Mouse (Mus musculus): Measurements from ENCODE around the gene Cul3. TPM values are rescaled to one million over a fixed set of nuclear protein-coding genes. Genes with fewer than 3 reads are reported as not detected.

The Cul3 gene
- total and polyA plus RNA-seq, 3 experiments: 65.5 to 237 (median 176) TPM

DNA sequence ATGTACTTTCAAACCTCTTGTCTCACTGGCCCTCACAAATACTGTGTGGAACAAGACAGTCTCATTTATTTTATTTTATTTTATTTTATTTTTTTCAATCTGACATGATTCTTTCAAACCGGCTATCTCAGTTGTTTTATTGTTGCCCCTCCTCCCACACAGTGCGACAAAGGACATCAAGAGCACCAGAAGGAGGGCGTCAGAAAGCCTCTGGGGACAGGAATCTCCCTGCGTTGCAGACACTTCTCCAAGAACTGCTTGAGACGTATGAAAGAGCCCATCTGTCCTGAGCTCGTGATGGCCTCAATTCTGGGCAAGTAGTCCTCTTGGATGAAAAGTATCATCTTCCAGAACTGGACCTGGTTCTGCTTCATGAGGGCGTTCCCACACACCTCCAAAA, 42.6 kb upstream of the Cul3 start:
- no peak for DNase-seq (ENCODE audit: extremely low read depth)
- Histone ChIP-seq H3K4me2 (ENCODE audit: insufficient read depth, low read depth, poor library complexity, severe bottlenecking) (no peak overlapping the region), H3K79me2 (replicated peaks; ENCODE audit: control insufficient read depth, extremely low read depth, insufficient read depth, poor library complexity, severe bottlenecking) (no peaks in the 10 kb centered on the region), H3K4me1 (ENCODE audit: control insufficient read depth in 1 of 2, insufficient read depth in 2 of 2) (peaks cover 2 to 21% of the 10 kb centered on the region in 2 experiments; a peak in 3 of 4 replicates), H3K36me3 (replicated peaks in 1 of 2; ENCODE audit: control insufficient read depth in 1 of 2, insufficient read depth in 1 of 2, low read length in 1 of 2) (no peaks in the 10 kb centered on the region), H3K9ac (ENCODE audit: insufficient read depth, low read depth) (no peak overlapping the region), H3K4me3 (replicated peaks in 1 of 3; ENCODE audit: low read depth in 2 of 3, low read length in 2 of 3, poor library complexity in 1 of 3) (no peak overlapping the region), H3K27ac (ENCODE audit: insufficient read depth, low read depth) (no peak overlapping the region), H3K9me3 (replicated peaks; ENCODE audit: low read length) (no peaks in the 10 kb centered on the region), H3K27me3 (replicated peaks) (no peaks in the 10 kb centered on the region)
- dilution Hi-C loops (cut with MboI; ENCODE audit: extremely low pct_ligation_motif_present, extremely low pct_unique_long_range_greater_than_20kb, low sequenced_read_pairs) (no loop called here), in situ Hi-C loops (cut with MboI; ENCODE audit: low pct_ligation_motif_present, low pct_unique_long_range_greater_than_20kb, low sequenced_read_pairs) (no loop called here)
- TF ChIP-seq SIN3A (IDR thresholded peaks at IDR 0.05; ENCODE audit: low read length) (no peak), MAFK (IDR thresholded peaks at IDR 0.05; ENCODE audit: insufficient replicate concordance, low read length) (no peak), JUND (conservative IDR thresholded peaks at IDR 0.05; ENCODE audit: low read depth, low read length) (no peak)

DNA sequence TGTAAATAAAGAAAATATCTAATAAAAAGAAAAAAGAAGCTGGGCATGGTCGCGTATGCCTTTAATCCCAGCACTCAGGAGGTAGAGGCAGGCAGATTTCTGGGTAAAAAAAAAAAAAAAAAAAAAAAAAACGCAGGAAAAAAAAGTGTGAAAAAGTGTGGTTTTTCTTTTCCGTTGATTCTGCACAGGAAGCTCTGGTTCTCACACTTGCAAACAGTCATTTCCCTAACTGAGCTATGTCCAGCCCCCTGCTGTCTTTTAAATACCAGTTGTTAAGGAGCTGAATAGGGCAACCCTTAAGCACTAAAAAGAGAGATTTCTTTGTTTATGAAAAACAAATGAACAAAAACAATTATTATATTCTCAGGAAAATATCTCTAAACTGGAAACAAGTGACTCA, 41.0 kb upstream of the Cul3 start:
- Histone ChIP-seq H3K4me3 (replicated peaks in 1 of 3; ENCODE audit: low read depth in 2 of 3, low read length in 2 of 3, poor library complexity in 1 of 3) (no peak overlapping the region), H3K4me2 (ENCODE audit: insufficient read depth, low read depth, poor library complexity, severe bottlenecking) (no peak overlapping the region), H3K79me2 (replicated peaks; ENCODE audit: control insufficient read depth, extremely low read depth, insufficient read depth, poor library complexity, severe bottlenecking) (no peaks in the 10 kb centered on the region), H3K36me3 (replicated peaks in 1 of 2; ENCODE audit: control insufficient read depth in 1 of 2, insufficient read depth in 1 of 2, low read length in 1 of 2) (no peaks in the 10 kb centered on the region), H3K27me3 (replicated peaks) (no peaks in the 10 kb centered on the region), H3K9ac (ENCODE audit: insufficient read depth, low read depth) (no peak overlapping the region), H3K27ac (ENCODE audit: insufficient read depth, low read depth) (no peak overlapping the region), H3K9me3 (replicated peaks; ENCODE audit: low read length) (no peaks in the 10 kb centered on the region), H3K4me1 (ENCODE audit: control insufficient read depth in 1 of 2, insufficient read depth in 2 of 2) (peaks cover 2 to 21% of the 10 kb centered on the region in 2 experiments; a peak in 3 of 4 replicates)
- TF ChIP-seq ELF1 (IDR thresholded peaks at IDR 0.05; ENCODE audit: low read depth, low read length): no peak
- TF ChIP-seq MYC (IDR thresholded peaks at IDR 0.05; ENCODE audit: low read depth, low read length): no peak
- TF ChIP-seq ETS1 (conservative IDR thresholded peaks at IDR 0.05; ENCODE audit: low read depth, low read length): peak; percentile 55
- TF ChIP-seq ZNF384 (IDR thresholded peaks at IDR 0.05; ENCODE audit: low read depth, low read length): peak; percentile 96
- no peak for TF ChIP-seq USF1 (IDR thresholded peaks at IDR 0.05; ENCODE audit: low read depth, low read length)
- TF ChIP-seq POLR2A (IDR thresholded peaks at IDR 0.05; ENCODE audit: low read depth, low read length): no peak
- no peak for TF ChIP-seq MAX (IDR thresholded peaks at IDR 0.05; ENCODE audit: low read length)
- TF ChIP-seq EP300 (IDR thresholded peaks at IDR 0.05; ENCODE audit: low read length): peak; percentile 49; the same call in 1 of the 2 replicates
- no peak for TF ChIP-seq HCFC1 (IDR thresholded peaks at IDR 0.05; ENCODE audit: low read depth, low read length)
- no peak for TF ChIP-seq RCOR1 (conservative IDR thresholded peaks at IDR 0.05; ENCODE audit: low read depth, low read length)
- no peak for TF ChIP-seq TBP (conservative IDR thresholded peaks at IDR 0.05; ENCODE audit: low read depth, low read length)
- in situ Hi-C loops (cut with MboI; ENCODE audit: low pct_ligation_motif_present, low pct_unique_long_range_greater_than_20kb, low sequenced_read_pairs): no loop called here
- dilution Hi-C loops (cut with MboI; ENCODE audit: extremely low pct_ligation_motif_present, extremely low pct_unique_long_range_greater_than_20kb, low sequenced_read_pairs): no loop called here
- DNase-seq (ENCODE audit: extremely low read depth): peak; percentile 55

GRCm38 (mm10) chr1:80372010-80372409, 31.7 kb upstream of the Cul3 start:
- Histone ChIP-seq H3K4me1 (ENCODE audit: control insufficient read depth in 1 of 2, insufficient read depth in 2 of 2) (peaks cover 4 to 29% of the 10 kb centered on the region in 2 experiments; a peak in 3 of 4 replicates), H3K4me2 (ENCODE audit: insufficient read depth, low read depth, poor library complexity, severe bottlenecking) (no peak overlapping the region), H3K4me3 (replicated peaks in 1 of 3; ENCODE audit: low read depth in 2 of 3, low read length in 2 of 3, poor library complexity in 1 of 3) (no peak overlapping the region), H3K36me3 (replicated peaks in 1 of 2; ENCODE audit: control insufficient read depth in 1 of 2, insufficient read depth in 1 of 2, low read length in 1 of 2) (no peaks in the 10 kb centered on the region), H3K79me2 (replicated peaks; ENCODE audit: control insufficient read depth, extremely low read depth, insufficient read depth, poor library complexity, severe bottlenecking) (no peaks in the 10 kb centered on the region), H3K9ac (ENCODE audit: insufficient read depth, low read depth) (no peak overlapping the region), H3K27me3 (replicated peaks) (no peaks in the 10 kb centered on the region), H3K27ac (ENCODE audit: insufficient read depth, low read depth) (no peak overlapping the region), H3K9me3 (replicated peaks; ENCODE audit: low read length) (no peaks in the 10 kb centered on the region)
- dilution Hi-C loops (cut with MboI; ENCODE audit: extremely low pct_ligation_motif_present, extremely low pct_unique_long_range_greater_than_20kb, low sequenced_read_pairs): no loop called here
- in situ Hi-C loops (cut with MboI; ENCODE audit: low pct_ligation_motif_present, low pct_unique_long_range_greater_than_20kb, low sequenced_read_pairs): no loop called here
- TF ChIP-seq BHLHE40 (IDR thresholded peaks at IDR 0.05; ENCODE audit: low read depth, low read length): no peak
- peak; percentile 49; the same call in 1 of the 2 replicates for TF ChIP-seq ZNF384 (IDR thresholded peaks at IDR 0.05; ENCODE audit: low read depth, low read length)
- DNase-seq (ENCODE audit: extremely low read depth): no peak

Data from CH12.LX (cell line).